In the genomic region with DNA sequence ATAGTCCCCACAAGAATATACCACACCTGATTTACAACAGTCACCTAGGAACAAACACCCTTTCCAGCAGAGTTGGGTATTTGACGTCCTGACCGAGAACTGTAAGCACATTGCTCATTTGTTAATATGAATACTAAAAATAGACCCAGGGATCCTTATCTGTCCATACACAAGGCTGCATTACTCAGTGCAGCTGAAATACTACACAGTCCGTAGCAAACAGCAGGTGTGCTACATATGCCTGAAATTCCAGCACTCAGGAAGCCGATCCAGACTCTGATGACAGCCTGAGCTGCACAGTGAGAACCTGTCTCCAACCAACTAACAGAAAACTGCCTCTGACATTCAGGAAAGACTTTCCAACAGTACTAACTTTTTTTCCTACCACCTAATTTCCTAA, we compare ENCODE assay signal across 11 mouse cellular contexts. TPM values are rescaled to one million over a fixed set of nuclear protein-coding genes. Genes with fewer than 3 reads are reported as not detected.
DNase-seq lines count a peak whose midpoint lies in the region; ATAC-seq and TF ChIP-seq lines count a peak whose summit lies in the region.
"Had no signal": no experiment of that assay in that cellular context is flagged by ENCODE, and none has a peak within 500 bp of the region (broad histone marks: within the 10 kb centered on the region; RNA-seq: fewer than 3 reads in every experiment).

No protein-coding gene starts in this region.

- no peaks in the 10 kb centered on the region for H3K9me3 ChIP-seq in intestine, embryonic 14.5 days (ENCODE audit: control insufficient read depth, low read length)
- no peaks in the 10 kb centered on the region for H3K9me3 ChIP-seq in intestine, postnatal 0 days (ENCODE audit: control insufficient read depth)
- H3K9me3 ChIP-seq in liver, embryonic 12.5 days (replicated peaks): no peaks in the 10 kb centered on the region
- H3K9me3 ChIP-seq: embryonic facial prominence, embryonic 15.5 days; midbrain, embryonic 12.5 days had no signal

- no peak for TF ChIP-seq POLR2A in cerebellum, adult 2 months (IDR thresholded peaks at IDR 0.05; ENCODE audit: borderline replicate concordance, insufficient read depth, low read length)
- no peak for TF ChIP-seq POLR2A in bone marrow, adult 2 months (IDR thresholded peaks at IDR 0.05; ENCODE audit: borderline replicate concordance, control insufficient read depth, low read depth, low read length)

- no peaks in the 10 kb centered on the region for H3K4me1 ChIP-seq in cerebellum, adult 2 months (ENCODE audit: control insufficient read depth, insufficient read depth, low read length)
- no peaks in the 10 kb centered on the region; the same call in 1 of the 2 replicates for H3K4me1 ChIP-seq in intestine, embryonic 14.5 days (replicated peaks; ENCODE audit: control insufficient read depth, insufficient read depth, low read length)
- no peaks in the 10 kb centered on the region for H3K4me1 ChIP-seq in intestine, postnatal 0 days (replicated peaks; ENCODE audit: control insufficient read depth, insufficient read depth, low read length)
- peaks cover 2% of the 10 kb centered on the region; the same call in 1 of the 2 replicates for H3K4me1 ChIP-seq in bone marrow, adult 2 months (ENCODE audit: control insufficient read depth, insufficient read depth, low read length)
- peaks cover 79% of the 10 kb centered on the region for H3K4me1 ChIP-seq in liver, embryonic 12.5 days

- H3K4me2 ChIP-seq in intestine, embryonic 14.5 days (ENCODE audit: low read length): peak overlapping the region; percentile 89
- H3K4me2 ChIP-seq in intestine, postnatal 0 days (replicated peaks; ENCODE audit: low read depth): no peak overlapping the region
- H3K4me2 ChIP-seq in liver, embryonic 12.5 days: peak overlapping the region; percentile 86
- H3K4me2 ChIP-seq: midbrain, embryonic 12.5 days had no signal

- no peak for TF ChIP-seq CTCF in cerebellum, adult 2 months (IDR thresholded peaks at IDR 0.05; ENCODE audit: borderline replicate concordance, insufficient read depth, low read depth, low read length)
- no peak for TF ChIP-seq CTCF in intestine, postnatal 0 days (IDR thresholded peaks at IDR 0.05; ENCODE audit: low read depth)
- TF ChIP-seq CTCF in bone marrow, adult 2 months (IDR thresholded peaks at IDR 0.05; ENCODE audit: control insufficient read depth, insufficient read depth, low read length): no peak

- H3K36me3 ChIP-seq in intestine, embryonic 14.5 days (ENCODE audit: control insufficient read depth, insufficient read depth, low read length): no peaks in the 10 kb centered on the region
- no peaks in the 10 kb centered on the region for H3K36me3 ChIP-seq in intestine, postnatal 0 days (ENCODE audit: control insufficient read depth, insufficient read depth)
- H3K36me3 ChIP-seq in liver, embryonic 12.5 days: peaks cover 45% of the 10 kb centered on the region
- H3K36me3 ChIP-seq: embryonic facial prominence, embryonic 15.5 days; midbrain, embryonic 12.5 days had no signal

- 28% methylated on average over 4 of the region's 4 CpGs for WGBS in cerebellum, adult 2 months
- WGBS in intestine, embryonic 14.5 days: 41% methylated on average over 4 of the region's 4 CpGs
- 44% methylated on average over 4 of the region's 4 CpGs for WGBS in intestine, postnatal 0 days
- 16% methylated on average over 4 of the region's 4 CpGs for WGBS in bone marrow, adult 2 months
- 20% methylated on average over 4 of the region's 4 CpGs for WGBS in liver, embryonic 12.5 days (ENCODE audit: insufficient replicate concordance)

- no peak overlapping the region for H3K9ac ChIP-seq in intestine, embryonic 14.5 days (ENCODE audit: low read length)
- H3K9ac ChIP-seq in intestine, postnatal 0 days (ENCODE audit: low read depth, low read length): no peak overlapping the region
- peak overlapping the region; percentile 95 for H3K9ac ChIP-seq in liver, embryonic 12.5 days
- H3K9ac ChIP-seq: embryonic facial prominence, embryonic 15.5 days; midbrain, embryonic 12.5 days had no signal

- no peak for ATAC-seq in intestine, embryonic 14.5 days (replicated peaks; ENCODE audit: low FRiP score, low TSS enrichment, low read depth)
- ATAC-seq in intestine, postnatal 0 days: no peak
- ATAC-seq in liver, embryonic 12.5 days: peak; percentile 72

- peak; percentile 44 to 66 for DNase-seq in cerebellum, adult 2 months
- DNase-seq in cerebellum, adult 11-12 months: no peak
- DNase-seq in intestine, embryonic 14.5 days (ENCODE audit: low spot score): no peak
- no peak for DNase-seq in layer of hippocampus, postnatal 25 days (ENCODE audit: extremely low spot score in 1 of 2, low spot score in 1 of 2)
- no peak for DNase-seq in right cerebral cortex, postnatal 14 days
- DNase-seq: adrenal gland, adult 8-10 months had no signal

- H3K4me3 ChIP-seq in cerebellum, adult 2 months (replicated peaks; ENCODE audit: insufficient read depth, low read depth, low read length): peak overlapping the region; percentile 28
- 0 out of 2 replicates have a peak overlapping the region, but pooled peaks have one; percentile 3 for H3K4me3 ChIP-seq in intestine, embryonic 14.5 days (ENCODE audit: low read depth, low read length)
- H3K4me3 ChIP-seq in intestine, postnatal 0 days (ENCODE audit: low read depth, low read length): no peak overlapping the region
- peak overlapping the region; percentile 77 for H3K4me3 ChIP-seq in bone marrow, adult 2 months (replicated peaks; ENCODE audit: control insufficient read depth, low read depth, low read length)
- peak overlapping the region; percentile 89 for H3K4me3 ChIP-seq in liver, embryonic 12.5 days
- H3K4me3 ChIP-seq: midbrain, embryonic 12.5 days had no signal

- H3K27me3 ChIP-seq in cerebellum, adult 2 months (ENCODE audit: control insufficient read depth, insufficient read depth, low read length): no peaks in the 10 kb centered on the region
- H3K27me3 ChIP-seq in intestine, embryonic 14.5 days (replicated peaks; ENCODE audit: control insufficient read depth, insufficient read depth, low read length): no peaks in the 10 kb centered on the region
- H3K27me3 ChIP-seq in intestine, postnatal 0 days (replicated peaks; ENCODE audit: control insufficient read depth, insufficient read depth, low read length): 0 out of 2 replicates have a peak, but pooled peaks cover 8% of the 10 kb centered on the region
- H3K27me3 ChIP-seq in liver, embryonic 12.5 days (replicated peaks): no peaks in the 10 kb centered on the region

- no peak overlapping the region for H3K27ac ChIP-seq in cerebellum, adult 2 months (ENCODE audit: insufficient read depth, low read length)
- H3K27ac ChIP-seq in intestine, embryonic 14.5 days (ENCODE audit: low read depth): no peak overlapping the region
- H3K27ac ChIP-seq in intestine, postnatal 0 days (ENCODE audit: low read depth, low read length): no peak overlapping the region
- no peak overlapping the region for H3K27ac ChIP-seq in bone marrow, adult 2 months (ENCODE audit: control insufficient read depth, insufficient read depth, low read depth, low read length, poor library complexity)
- H3K27ac ChIP-seq in liver, embryonic 12.5 days: peak overlapping the region; percentile 94
- H3K27ac ChIP-seq: embryonic facial prominence, embryonic 15.5 days; midbrain, embryonic 12.5 days had no signal

RNA-seq across cellular contexts. Expression of a gene that starts 17.8 kb away (rescaled TPM):
- polyA plus RNA-seq in cerebellum, adult 2 months (2012; rRNA removed): 3.9 and 4.1 TPM in 2 replicates
- polyA plus RNA-seq in intestine, embryonic 14.5 days (2014; fragmentation: Nextera tagmentation; extraction: Ambion mirVana): 4.3 and 4.8 TPM in 2 replicates
- 1.1 and 1.4 TPM in 2 replicates for polyA plus RNA-seq in intestine, postnatal 0 days (2015; fragmentation: Nextera tagmentation; extraction: Ambion mirVana)
- 26.3 and 26.6 TPM in 2 replicates for polyA plus RNA-seq in bone marrow, adult 2 months (2011; ENCODE audit: insufficient read depth, insufficient read length, low replicate concordance, missing spikeins)
- polyA plus RNA-seq in liver, embryonic 12.5 days (2016; fragmentation: Nextera tagmentation; extraction: Ambion mirVana): 25.2 and 25.9 TPM in 2 replicates
- 1 to 10 TPM; 3.3 to 3.7 TPM for total RNA-seq in layer of hippocampus, postnatal 25 days (2021)

RNA-seq across cellular contexts. Expression of a gene that starts 39.0 kb away (rescaled TPM):
- 66.8 and 72.6 TPM in 2 replicates for polyA plus RNA-seq in cerebellum, adult 2 months (2012; rRNA removed)
- polyA plus RNA-seq in intestine, embryonic 14.5 days (2014; fragmentation: Nextera tagmentation; extraction: Ambion mirVana): 70.9 and 77.2 TPM in 2 replicates
- 484 and 527 TPM in 2 replicates for polyA plus RNA-seq in intestine, postnatal 0 days (2015; fragmentation: Nextera tagmentation; extraction: Ambion mirVana)
- 13.4 and 14.9 TPM in 2 replicates for polyA plus RNA-seq in bone marrow, adult 2 months (2011; ENCODE audit: insufficient read depth, insufficient read length, low replicate concordance, missing spikeins)
- 79.8 and 85.5 TPM in 2 replicates for polyA plus RNA-seq in liver, embryonic 12.5 days (2016; fragmentation: Nextera tagmentation; extraction: Ambion mirVana)
- total RNA-seq in layer of hippocampus, postnatal 25 days (2021): 10 to 100 TPM; 59.5 to 63.0 TPM

Comparison
In these comparisons a context has a peak if more than half of its experiments do, and no peak if none do; other contexts are left out.
1. DNase-seq: peak in cerebellum, adult 2 months (2 of 2); none in cerebellum, adult 11-12 months (single experiment), intestine, embryonic 14.5 days (single experiment), layer of hippocampus, postnatal 25 days (0 of 2) and right cerebral cortex, postnatal 14 days (single experiment).